Mouse (Mus musculus) ovary, adult 18-20 months (tissue): ENCODE measurements at regions not wholly inside any gene's neighbourhood (a gene's known extent, or its start where the extent isn't known, plus 50 kb on each side); places are given as distances from the start of the nearest gene placed in this dataset.

Experiments
- DNase-seq: peaks from one replicate; pipeline ENCODE4 v3.0.0; 2022; ENCODE audit warnings: low spot score, mixed read lengths

- DNase-seq: no peak
Observed at GRCm38 (mm10) chr12:12765490-12766058, 176.1 kb downstream of the Mycn start.

- DNase-seq: no peak
Observed at GRCm38 (mm10) chr12:12765055-12765454, 176.7 kb downstream of the Mycn start.

- no peak for DNase-seq
Observed at GRCm38 (mm10) chr12:12764586-12764985, 177.1 kb downstream of the Mycn start.

- no peak for DNase-seq
Observed at GRCm38 (mm10) chr12:12756301-12756948, 185.3 kb downstream of the Mycn start.

GRCm38 (mm10) chr12:12753849-12754248 is 187.9 kb downstream of the Mycn start:
- no peak for DNase-seq

GRCm38 (mm10) chr12:12751670-12752426 is 189.9 kb downstream of the Mycn start:
- DNase-seq: no peak

GRCm38 (mm10) chr12:12749690-12750089 is 192.0 kb downstream of the Mycn start:
- DNase-seq: no peak

GRCm38 (mm10) chr12:12746852-12747454 is 194.8 kb downstream of the Mycn start:
- DNase-seq: no peak

GRCm38 (mm10) chr12:12744492-12744891 is 197.2 kb downstream of the Mycn start:
- DNase-seq: no peak

- DNase-seq: no peak
Observed at GRCm38 (mm10) chr12:12738631-12739331, 202.9 kb downstream of the Mycn start.

- DNase-seq: no peak
Observed at GRCm38 (mm10) chr12:12725797-12726196, 215.9 kb downstream of the Mycn start.

- no peak for DNase-seq
Observed at GRCm38 (mm10) chr12:12725075-12725474, 216.6 kb downstream of the Mycn start.

- no peak for DNase-seq
Observed at GRCm38 (mm10) chr12:12723724-12724487, 217.8 kb downstream of the Mycn start.

GRCm38 (mm10) chr12:12722982-12723661 is 218.6 kb downstream of the Mycn start:
- DNase-seq: no peak

GRCm38 (mm10) chr12:12716691-12717090 is 225.0 kb downstream of the Mycn start:
- no peak for DNase-seq

GRCm38 (mm10) chr12:12715956-12716669 is 225.6 kb downstream of the Mycn start:
- no peak for DNase-seq

GRCm38 (mm10) chr12:12715528-12715927 is 226.2 kb downstream of the Mycn start:
- DNase-seq: no peak

GRCm38 (mm10) chr12:12710184-12710609 is 231.5 kb downstream of the Mycn start:
- no peak for DNase-seq

GRCm38 (mm10) chr12:12708954-12709523 is 232.7 kb downstream of the Mycn start:
- no peak for DNase-seq
